Comparison of ENCODE assay signal across 9 mouse cellular contexts in the genomic region with DNA sequence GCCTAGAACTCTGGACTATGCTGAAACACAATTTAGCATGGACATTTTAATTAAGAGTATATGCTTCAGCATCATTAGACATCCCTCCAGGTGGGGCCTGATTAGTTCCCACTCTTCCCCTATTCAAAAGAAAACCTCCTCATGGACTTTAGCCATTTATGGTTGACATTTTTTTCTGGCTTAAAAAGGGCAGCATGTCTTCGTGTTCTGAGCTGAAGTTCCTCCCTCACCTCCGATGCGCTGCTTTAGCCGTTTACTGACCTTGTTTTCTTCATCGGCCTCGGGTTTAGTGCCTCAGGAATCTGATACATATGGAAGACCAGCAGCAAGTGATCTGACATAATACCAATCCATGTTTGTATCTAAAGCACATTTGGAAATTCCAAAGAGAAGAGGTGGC. TPM values are rescaled to one million over a fixed set of nuclear protein-coding genes. Genes with fewer than 3 reads are reported as not detected.
DNase-seq lines count a peak whose midpoint lies in the region; ATAC-seq and TF ChIP-seq lines count a peak whose summit lies in the region.
"Had no signal": no experiment of that assay in that cellular context is flagged by ENCODE, and none has a peak within 500 bp of the region (broad histone marks: within the 10 kb centered on the region; RNA-seq: fewer than 3 reads in every experiment).

No protein-coding gene starts in this region.

- H3K9me3 ChIP-seq in hindbrain, embryonic 12.5 days (replicated peaks): no peaks in the 10 kb centered on the region
- no peaks in the 10 kb centered on the region for H3K9me3 ChIP-seq in hindbrain, embryonic 13.5 days
- H3K9me3 ChIP-seq in CH12.LX (replicated peaks; ENCODE audit: low read length): no peaks in the 10 kb centered on the region
- no peaks in the 10 kb centered on the region for H3K9me3 ChIP-seq in liver, embryonic 12.5 days (replicated peaks)
- H3K9me3 ChIP-seq: neural tube, embryonic 12.5 days had no signal

- TF ChIP-seq EP300 in CH12.LX (IDR thresholded peaks at IDR 0.05; ENCODE audit: low read length): peak; percentile 41; the same call in 1 of the 2 replicates

- 0 out of 2 replicates have a peak overlapping the region, but pooled peaks have one; percentile 9 for H3K4me2 ChIP-seq in hindbrain, embryonic 12.5 days (replicated peaks)
- no peak overlapping the region for H3K4me2 ChIP-seq in hindbrain, embryonic 13.5 days
- peak overlapping the region; percentile 79 for H3K4me2 ChIP-seq in CH12.LX (ENCODE audit: insufficient read depth, low read depth, poor library complexity, severe bottlenecking)
- peak overlapping the region; percentile 62 for H3K4me2 ChIP-seq in liver, embryonic 12.5 days
- H3K4me2 ChIP-seq: midbrain, embryonic 11.5 days; neural tube, embryonic 12.5 days had no signal

- no peak overlapping the region for H3K27ac ChIP-seq in hindbrain, embryonic 12.5 days
- no peak overlapping the region for H3K27ac ChIP-seq in hindbrain, embryonic 13.5 days
- H3K27ac ChIP-seq in CH12.LX (ENCODE audit: insufficient read depth, low read depth): peak overlapping the region; percentile 84
- H3K27ac ChIP-seq in cortical plate, adult 2 months (ENCODE audit: insufficient read depth, low read length): no peak overlapping the region; the same call in 1 of the 2 replicates
- no peak overlapping the region for H3K27ac ChIP-seq in liver, embryonic 12.5 days
- H3K27ac ChIP-seq: neural tube, embryonic 12.5 days had no signal

- H3K27me3 ChIP-seq in hindbrain, embryonic 12.5 days: peaks cover 21% of the 10 kb centered on the region
- H3K27me3 ChIP-seq in hindbrain, embryonic 13.5 days: peaks cover 24% of the 10 kb centered on the region
- H3K27me3 ChIP-seq in CH12.LX (replicated peaks): no peaks in the 10 kb centered on the region
- no peaks in the 10 kb centered on the region; the same call in 1 of the 2 replicates for H3K27me3 ChIP-seq in liver, embryonic 12.5 days (replicated peaks)

- TF ChIP-seq POLR2A in CH12.LX (IDR thresholded peaks at IDR 0.05; ENCODE audit: low read depth, low read length): no peak
- no peak for TF ChIP-seq POLR2A in cortical plate, adult 2 months (IDR thresholded peaks at IDR 0.05; ENCODE audit: extremely low read depth, insufficient read depth, low read length)

- peaks cover 60% of the 10 kb centered on the region for H3K79me2 ChIP-seq in CH12.LX (replicated peaks; ENCODE audit: control insufficient read depth, extremely low read depth, insufficient read depth, poor library complexity, severe bottlenecking)

- H3K9ac ChIP-seq in hindbrain, embryonic 12.5 days: no peak overlapping the region
- H3K9ac ChIP-seq in hindbrain, embryonic 13.5 days: no peak overlapping the region
- peak overlapping the region; percentile 76 for H3K9ac ChIP-seq in CH12.LX (ENCODE audit: insufficient read depth, low read depth)
- H3K9ac ChIP-seq in liver, embryonic 12.5 days: peak overlapping the region; percentile 53; the same call in 1 of the 2 replicates
- H3K9ac ChIP-seq: neural tube, embryonic 12.5 days had no signal

- in situ Hi-C loops in CH12.LX (cut with MboI; ENCODE audit: low pct_ligation_motif_present, low pct_unique_long_range_greater_than_20kb, low sequenced_read_pairs): loop anchor here (5.0 kb wide), 1 partner anchor 88 kb away; no protein-coding TSS in a partner anchor

- H3K4me3 ChIP-seq in hindbrain, embryonic 12.5 days: no peak overlapping the region
- no peak overlapping the region for H3K4me3 ChIP-seq in hindbrain, embryonic 13.5 days
- peak overlapping the region; percentile 60 to 89 (median 80) for H3K4me3 ChIP-seq in CH12.LX (replicated peaks in 1 of 3; ENCODE audit: low read depth in 2 of 3, low read length in 2 of 3, poor library complexity in 1 of 3)
- peak overlapping the region; percentile 43 for H3K4me3 ChIP-seq in cortical plate, adult 2 months (ENCODE audit: insufficient read depth, low read length)
- H3K4me3 ChIP-seq in liver, embryonic 12.5 days: peak overlapping the region; percentile 34
- H3K4me3 ChIP-seq: neural tube, embryonic 12.5 days had no signal

- no peak for TF ChIP-seq CTCF in CH12.LX (conservative IDR thresholded peaks at IDR 0.05 in 1 of 2, IDR thresholded peaks at IDR 0.05 in 1 of 2; ENCODE audit: low read depth in 2 of 2, low read length in 2 of 2)
- TF ChIP-seq CTCF in cortical plate, adult 2 months (IDR thresholded peaks at IDR 0.05; ENCODE audit: extremely low read depth, insufficient read depth, low read length): no peak

- H3K4me1 ChIP-seq in hindbrain, embryonic 12.5 days: peaks cover 6% of the 10 kb centered on the region; the same call in 1 of the 2 replicates
- peaks cover 6% of the 10 kb centered on the region; the same call in 1 of the 2 replicates for H3K4me1 ChIP-seq in hindbrain, embryonic 13.5 days (replicated peaks)
- H3K4me1 ChIP-seq in CH12.LX (ENCODE audit: control insufficient read depth in 1 of 2, insufficient read depth in 2 of 2): peaks cover 4 to 21% of the 10 kb centered on the region in 2 experiments
- H3K4me1 ChIP-seq in cortical plate, adult 2 months (ENCODE audit: control insufficient read depth, insufficient read depth, low read length): no peaks in the 10 kb centered on the region
- H3K4me1 ChIP-seq in liver, embryonic 12.5 days: peaks cover 17% of the 10 kb centered on the region
- H3K4me1 ChIP-seq: neural tube, embryonic 12.5 days had no signal

- 81% methylated on average over 6 of the region's 6 CpGs for WGBS in hindbrain, embryonic 12.5 days
- WGBS in hindbrain, embryonic 13.5 days: 83% methylated on average over 6 of the region's 6 CpGs
- WGBS in liver, embryonic 12.5 days (ENCODE audit: insufficient replicate concordance): 68% methylated on average over 6 of the region's 6 CpGs

- no peak for ATAC-seq in hindbrain, embryonic 12.5 days (ENCODE audit: low FRiP score)
- ATAC-seq in hindbrain, embryonic 13.5 days (ENCODE audit: low FRiP score): no peak
- ATAC-seq in liver, embryonic 12.5 days: no peak

- no peaks in the 10 kb centered on the region for H3K36me3 ChIP-seq in hindbrain, embryonic 12.5 days
- H3K36me3 ChIP-seq in hindbrain, embryonic 13.5 days: no peaks in the 10 kb centered on the region
- H3K36me3 ChIP-seq in CH12.LX (replicated peaks in 1 of 2; ENCODE audit: control insufficient read depth in 1 of 2, insufficient read depth in 1 of 2, low read length in 1 of 2): peaks cover 0 to 9% of the 10 kb centered on the region in 2 experiments
- H3K36me3 ChIP-seq in liver, embryonic 12.5 days: no peaks in the 10 kb centered on the region
- H3K36me3 ChIP-seq: neural tube, embryonic 12.5 days had no signal

- peak; percentile 39 for DNase-seq in CH12.LX (ENCODE audit: extremely low read depth)
- no peak for DNase-seq in urinary bladder, postnatal 25 days (ENCODE audit: low spot score)
- DNase-seq in gastrocnemius, postnatal 14 days: no peak

- dilution Hi-C loops in CH12.LX (cut with MboI; ENCODE audit: extremely low pct_ligation_motif_present, extremely low pct_unique_long_range_greater_than_20kb, low sequenced_read_pairs): no loop called here

- intact Hi-C loops in gastrocnemius, postnatal 14 days (cut with DNase I; ENCODE audit: low total_unique reads): loop anchor here (5.0 kb wide), 1 partner anchor 108 kb away; no protein-coding TSS in a partner anchor

- no peak for TF ChIP-seq RAD21 in CH12.LX (IDR thresholded peaks at IDR 0.05; ENCODE audit: low read depth, low read length)

TF ChIP-seq in CH12.LX, 34 proteins besides CTCF, POLR2A, EP300 and RAD21:
- TF ChIP-seq ZNF384 (IDR thresholded peaks at IDR 0.05; ENCODE audit: low read depth, low read length) (0 out of 2 replicates have a peak, but pooled peaks have one; percentile 41), TCF12 (IDR thresholded peaks at IDR 0.05; ENCODE audit: low read depth, low read length) (no peak), USF1 (IDR thresholded peaks at IDR 0.05; ENCODE audit: low read depth, low read length) (no peak), MYC (IDR thresholded peaks at IDR 0.05; ENCODE audit: low read depth, low read length) (peak; percentile 54; the same call in 1 of the 2 replicates), RCOR1 (conservative IDR thresholded peaks at IDR 0.05; ENCODE audit: low read depth, low read length) (no peak), IRF4 (IDR thresholded peaks at IDR 0.05; ENCODE audit: low read depth, low read length) (no peak), KAT2A (IDR thresholded peaks at IDR 0.05; ENCODE audit: insufficient replicate concordance, low read length) (no peak), CHD1 (IDR thresholded peaks at IDR 0.05; ENCODE audit: low read depth, low read length) (no peak; the same call in 1 of the 2 replicates), ELF1 (IDR thresholded peaks at IDR 0.05; ENCODE audit: low read depth, low read length) (0 out of 2 replicates have a peak, but pooled peaks have one; percentile 9), ZC3H11A (IDR thresholded peaks at IDR 0.05; ENCODE audit: low read depth, low read length) (no peak), MAX (IDR thresholded peaks at IDR 0.05; ENCODE audit: low read length) (peak; percentile 57; the same call in 1 of the 2 replicates), MXI1 (IDR thresholded peaks at IDR 0.05; ENCODE audit: low read depth, low read length) (peak; percentile 46; the same call in 1 of the 2 replicates), BHLHE40 (IDR thresholded peaks at IDR 0.05; ENCODE audit: low read depth, low read length) (no peak), MAZ (IDR thresholded peaks at IDR 0.05; ENCODE audit: low read depth, low read length) (no peak), JUN (IDR thresholded peaks at IDR 0.05; ENCODE audit: insufficient read depth, low read depth, low read length) (no peak)

RNA-seq across cellular contexts. Expression of gene Rnf43, which starts 1.4 kb away (rescaled TPM):
- 2.1 and 4.4 TPM in 2 replicates for polyA plus RNA-seq in hindbrain, embryonic 12.5 days (2016; fragmentation: Nextera tagmentation; extraction: Ambion mirVana)
- 0.71 and 0.75 TPM in 2 replicates for polyA plus RNA-seq in hindbrain, embryonic 13.5 days (2015; fragmentation: Nextera tagmentation; extraction: Ambion mirVana)
- 23.8 and 27.7 TPM in 2 replicates for total RNA-seq in CH12.LX (2012; rRNA removed)
- total RNA-seq in CH12.LX (2014; rRNA removed): 10.7 and 12.2 TPM in 2 replicates
- polyA plus RNA-seq in CH12.LX (2012; ENCODE audit: insufficient read length, low read depth): 26.3 and 27.8 TPM in 2 replicates
- 1.9 and 2.1 TPM in 2 replicates for polyA plus RNA-seq in cortical plate, adult 2 months (2012; rRNA removed)
- 5.3 and 6.9 TPM in 2 replicates for polyA plus RNA-seq in liver, embryonic 12.5 days (2016; fragmentation: Nextera tagmentation; extraction: Ambion mirVana)
- under 1 TPM; 0.09 to 0.16 TPM for total RNA-seq in gastrocnemius, postnatal 14 days (2021)

RNA-seq across cellular contexts. Expression of gene Hsf5, which starts 47.0 kb away (rescaled TPM):
- polyA plus RNA-seq in hindbrain, embryonic 12.5 days (2016; fragmentation: Nextera tagmentation; extraction: Ambion mirVana): 0.43 and 0.45 TPM in 2 replicates
- 0.51 and 0.63 TPM in 2 replicates for polyA plus RNA-seq in hindbrain, embryonic 13.5 days (2015; fragmentation: Nextera tagmentation; extraction: Ambion mirVana)
- total RNA-seq in CH12.LX (2012; rRNA removed) (0.04 TPM in 1 of 2 replicates, not detected in the other), CH12.LX (2014; rRNA removed) (not detected in 2 replicates)
- not detected in 2 replicates for polyA plus RNA-seq in CH12.LX (2012; ENCODE audit: insufficient read length, low read depth)
- 0.40 and 0.42 TPM in 2 replicates for polyA plus RNA-seq in cortical plate, adult 2 months (2012; rRNA removed)
- polyA plus RNA-seq in liver, embryonic 12.5 days (2016; fragmentation: Nextera tagmentation; extraction: Ambion mirVana): 0.02 and 0.05 TPM in 2 replicates
- not detected for total RNA-seq in gastrocnemius, postnatal 14 days (2021)

Comparison
In these comparisons a context has a peak if more than half of its experiments do, and no peak if none do; other contexts are left out.
1. H3K4me3 ChIP-seq: peak in CH12.LX (3 of 3), cortical plate, adult 2 months (single experiment) and liver, embryonic 12.5 days (single experiment); none in hindbrain, embryonic 12.5 days (single experiment) and hindbrain, embryonic 13.5 days (single experiment).
2. H3K9ac ChIP-seq: peak in CH12.LX (single experiment) and liver, embryonic 12.5 days (single experiment); none in hindbrain, embryonic 12.5 days (single experiment) and hindbrain, embryonic 13.5 days (single experiment).